Mouse (Mus musculus) liver, postnatal 0 days (tissue): ENCODE data around the gene Lpin2.

Source experiments
- CTCF ChIP-seq: sonication (generic); IDR thresholded peaks from 2 replicates; pipeline ENCODE4 v1.5.1; 2016; ENCODE audit warnings: antibody characterized with exemption, low read depth
- EP300 ChIP-seq: IDR thresholded peaks from 2 replicates; pipeline ENCODE4 v1.6.1; 2016; ENCODE audit warnings: antibody characterized with exemption, low read depth, mild to moderate bottlenecking

- TF ChIP-seq EP300 (no peak), CTCF (no peak)
These were observed 60.3 kb downstream of the Lpin2 start for GRCm38 (mm10) chr17:71242666-71243065.
